Mouse (Mus musculus): Measurements from ENCODE around the gene Whamm.

Whamm gene

GRCm38 (mm10) chr7:81557985-81558360, 13.1 kb upstream of the Whamm start:
- H3K36me3 ChIP-seq (ENCODE audit: insufficient read depth, low read length), result no peaks in the 10 kb centered on the region
- TF ChIP-seq NANOG (IDR thresholded peaks at IDR 0.05; ENCODE audit: borderline replicate concordance, low read length) (no peak), POU5F1 (IDR thresholded peaks at IDR 0.05; ENCODE audit: borderline replicate concordance, low read length) (no peak), CTCF (conservative IDR thresholded peaks at IDR 0.05; ENCODE audit: low read length) (no peak)
- H3K27me3 ChIP-seq (ENCODE audit: insufficient read depth, low read length), result no peaks in the 10 kb centered on the region
- no peaks in the 10 kb centered on the region for H3K9me3 ChIP-seq (ENCODE audit: low read length)
- no peaks in the 10 kb centered on the region for H3K4me1 ChIP-seq (replicated peaks; ENCODE audit: low read depth, low read length)
- no peak overlapping the region for H3K4me3 ChIP-seq (replicated peaks; ENCODE audit: low read length)

- Histone ChIP-seq H3K9me3 (ENCODE audit: low read length) (no peaks in the 10 kb centered on the region), H3K36me3 (ENCODE audit: insufficient read depth, low read length) (no peaks in the 10 kb centered on the region)
Measured at GRCm38 (mm10) chr7:81559231-81559980, 11.7 kb upstream of the Whamm start.

GRCm38 (mm10) chr7:81560101-81561049, 10.7 kb upstream of the Whamm start:
- no peak for TF ChIP-seq POU5F1 (IDR thresholded peaks at IDR 0.05; ENCODE audit: borderline replicate concordance, low read length)
- no peak for TF ChIP-seq CTCF (conservative IDR thresholded peaks at IDR 0.05; ENCODE audit: low read length)
- no peak for TF ChIP-seq NANOG (IDR thresholded peaks at IDR 0.05; ENCODE audit: borderline replicate concordance, low read length)

More at GRCm38 (mm10) chr7:81559231-81559980, 11.7 kb upstream of the Whamm start:
- H3K27me3 ChIP-seq (ENCODE audit: insufficient read depth, low read length), result no peaks in the 10 kb centered on the region
- TF ChIP-seq NANOG (IDR thresholded peaks at IDR 0.05; ENCODE audit: borderline replicate concordance, low read length) (no peak), POU5F1 (IDR thresholded peaks at IDR 0.05; ENCODE audit: borderline replicate concordance, low read length) (no peak), CTCF (conservative IDR thresholded peaks at IDR 0.05; ENCODE audit: low read length) (no peak)
- H3K4me1 ChIP-seq (replicated peaks; ENCODE audit: low read depth, low read length), result no peaks in the 10 kb centered on the region
- H3K4me3 ChIP-seq (replicated peaks; ENCODE audit: low read length), result no peak overlapping the region

GRCm38 (mm10) chr7:81561211-81561610, 9.9 kb upstream of the Whamm start:
- H3K36me3 ChIP-seq (ENCODE audit: insufficient read depth, low read length), result no peaks in the 10 kb centered on the region
- no peak overlapping the region for H3K4me3 ChIP-seq (replicated peaks; ENCODE audit: low read length)
- TF ChIP-seq NANOG (IDR thresholded peaks at IDR 0.05; ENCODE audit: borderline replicate concordance, low read length) (no peak), CTCF (conservative IDR thresholded peaks at IDR 0.05; ENCODE audit: low read length) (no peak), POU5F1 (IDR thresholded peaks at IDR 0.05; ENCODE audit: borderline replicate concordance, low read length) (no peak)

More at GRCm38 (mm10) chr7:81560101-81561049, 10.7 kb upstream of the Whamm start:
- Histone ChIP-seq H3K4me1 (replicated peaks; ENCODE audit: low read depth, low read length) (no peaks in the 10 kb centered on the region), H3K36me3 (ENCODE audit: insufficient read depth, low read length) (no peaks in the 10 kb centered on the region), H3K9me3 (ENCODE audit: low read length) (no peaks in the 10 kb centered on the region), H3K4me3 (replicated peaks; ENCODE audit: low read length) (no peak overlapping the region), H3K27me3 (ENCODE audit: insufficient read depth, low read length) (no peaks in the 10 kb centered on the region)

GRCm38 (mm10) chr7:81563506-81564015, 7.5 kb upstream of the Whamm start:
- 0 out of 2 replicates have a peak, but pooled peaks cover 2% of the 10 kb centered on the region for H3K4me1 ChIP-seq (replicated peaks; ENCODE audit: low read depth, low read length)
- H3K9me3 ChIP-seq (ENCODE audit: low read length), result no peaks in the 10 kb centered on the region
- H3K27me3 ChIP-seq (ENCODE audit: insufficient read depth, low read length), result no peaks in the 10 kb centered on the region
- H3K36me3 ChIP-seq (ENCODE audit: insufficient read depth, low read length), result no peaks in the 10 kb centered on the region
- TF ChIP-seq NANOG (IDR thresholded peaks at IDR 0.05; ENCODE audit: borderline replicate concordance, low read length) (no peak), CTCF (conservative IDR thresholded peaks at IDR 0.05; ENCODE audit: low read length) (no peak), POU5F1 (IDR thresholded peaks at IDR 0.05; ENCODE audit: borderline replicate concordance, low read length) (no peak)
- no peak overlapping the region for H3K4me3 ChIP-seq (replicated peaks; ENCODE audit: low read length)

More at GRCm38 (mm10) chr7:81561211-81561610, 9.9 kb upstream of the Whamm start:
- Histone ChIP-seq H3K27me3 (ENCODE audit: insufficient read depth, low read length) (no peaks in the 10 kb centered on the region), H3K9me3 (ENCODE audit: low read length) (no peaks in the 10 kb centered on the region), H3K4me1 (replicated peaks; ENCODE audit: low read depth, low read length) (no peaks in the 10 kb centered on the region)

GRCm38 (mm10) chr7:81564766-81565165, 6.3 kb upstream of the Whamm start:
- TF ChIP-seq POU5F1 (IDR thresholded peaks at IDR 0.05; ENCODE audit: borderline replicate concordance, low read length) (no peak), NANOG (IDR thresholded peaks at IDR 0.05; ENCODE audit: borderline replicate concordance, low read length) (no peak), CTCF (conservative IDR thresholded peaks at IDR 0.05; ENCODE audit: low read length) (no peak)
- no peaks in the 10 kb centered on the region for H3K9me3 ChIP-seq (ENCODE audit: low read length)
- no peak overlapping the region for H3K4me3 ChIP-seq (replicated peaks; ENCODE audit: low read length)
- no peaks in the 10 kb centered on the region for H3K27me3 ChIP-seq (ENCODE audit: insufficient read depth, low read length)
- H3K4me1 ChIP-seq (replicated peaks; ENCODE audit: low read depth, low read length), result peaks cover 3% of the 10 kb centered on the region; the same call in 1 of the 2 replicates
- H3K36me3 ChIP-seq (ENCODE audit: insufficient read depth, low read length), result no peaks in the 10 kb centered on the region

- no peaks in the 10 kb centered on the region for H3K9me3 ChIP-seq (ENCODE audit: low read length)
- H3K4me1 ChIP-seq (replicated peaks; ENCODE audit: low read depth, low read length), result peaks cover 10% of the 10 kb centered on the region
- no peak overlapping the region for H3K4me3 ChIP-seq (replicated peaks; ENCODE audit: low read length)
- no peaks in the 10 kb centered on the region for H3K36me3 ChIP-seq (ENCODE audit: insufficient read depth, low read length)
- H3K27me3 ChIP-seq (ENCODE audit: insufficient read depth, low read length), result no peaks in the 10 kb centered on the region
- TF ChIP-seq CTCF (conservative IDR thresholded peaks at IDR 0.05; ENCODE audit: low read length) (no peak), NANOG (IDR thresholded peaks at IDR 0.05; ENCODE audit: borderline replicate concordance, low read length) (no peak), POU5F1 (IDR thresholded peaks at IDR 0.05; ENCODE audit: borderline replicate concordance, low read length) (no peak)
Measured at GRCm38 (mm10) chr7:81565381-81566055, 5.5 kb upstream of the Whamm start.
